Mouse (Mus musculus): Measurements from ENCODE around the gene Zfp953.

- peak; percentile 55; the same call in 1 of the 2 replicates for TF ChIP-seq CTCF (IDR thresholded peaks at IDR 0.05; ENCODE audit: extremely low read depth, insufficient read length, insufficient replicate concordance, low read depth, low read length)
- TF ChIP-seq POLR2A (IDR thresholded peaks at IDR 0.05; ENCODE audit: low read depth, low read length): no peak
These were observed 28.2 kb downstream of the Zfp953 start, which contains the start of gene Zfp595 for GRCm38 (mm10) chr13:67332019-67332724.
